Mouse (Mus musculus): ENCODE results near the gene Map3k12.

Gene Map3k12

DNA sequence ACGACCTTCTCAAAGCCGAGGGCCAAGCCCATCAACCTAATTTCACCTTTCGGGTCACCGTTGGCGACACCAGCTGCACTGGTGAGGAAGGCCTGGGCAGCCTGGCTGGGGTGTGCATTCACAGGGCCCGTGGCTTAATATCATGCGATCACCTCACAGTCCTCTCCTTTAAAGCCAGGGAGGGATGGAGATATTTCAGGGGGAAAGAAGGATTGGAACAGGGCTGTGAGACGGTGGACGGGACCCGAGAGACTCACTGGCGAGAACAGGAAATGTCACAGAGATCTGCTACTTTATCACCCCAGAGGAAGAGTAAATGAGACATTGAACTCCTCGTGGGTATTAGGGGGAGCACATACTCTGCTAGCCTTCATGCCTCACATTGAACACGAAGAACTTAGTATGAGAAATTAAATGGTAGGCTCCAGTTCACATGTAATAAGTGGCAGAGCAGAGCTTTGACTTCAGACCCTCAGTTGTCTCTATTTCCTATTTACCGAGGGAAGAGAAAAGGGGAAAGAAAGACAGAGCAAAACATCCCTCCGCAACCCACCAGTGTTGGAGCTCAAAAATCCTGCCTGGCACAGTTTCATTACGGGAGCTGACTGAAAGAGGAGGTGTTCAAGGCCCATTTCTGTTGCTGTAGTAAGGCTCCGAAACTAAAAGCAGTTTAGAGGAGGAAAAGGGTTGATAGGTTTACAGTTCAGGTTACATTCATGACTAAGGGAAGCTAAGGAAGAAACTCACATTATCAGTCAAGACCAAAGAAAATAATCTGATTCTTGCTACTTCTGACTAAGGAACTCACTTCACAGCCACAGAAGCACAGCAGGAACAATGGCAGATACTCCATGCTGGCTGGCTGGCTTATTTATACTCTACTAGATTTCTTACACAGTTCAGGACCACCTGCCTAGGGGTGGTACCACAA, 2.6 kb upstream of the Map3k12 start:
- DNase-seq: no peak

DNA sequence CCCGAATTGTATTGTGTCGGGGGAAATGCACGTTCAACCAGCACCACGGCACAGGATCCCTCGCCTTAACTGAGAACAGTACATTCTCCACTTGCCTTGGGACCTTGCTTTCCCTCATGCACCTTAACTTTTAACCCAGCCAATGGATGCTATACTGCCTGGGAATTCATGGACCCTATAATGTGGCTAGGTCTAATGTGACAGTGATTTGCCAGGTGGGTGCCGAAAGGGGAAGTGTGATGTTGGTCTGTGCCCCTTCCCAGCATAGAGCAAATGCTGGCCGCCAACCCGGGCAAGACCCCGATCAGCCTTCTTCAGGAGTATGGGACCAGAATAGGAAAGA, 2.0 kb upstream of the Map3k12 start:
- DNase-seq: no peak

- DNase-seq: peak; percentile 100
These were observed 1.4 kb upstream of the Map3k12 start, which contains the start of gene Tarbp2 for GRCm38 (mm10) chr15:102517976-102518858. TSS of gene Tarbp2 (plus strand) at chr15:102518192.

DNA sequence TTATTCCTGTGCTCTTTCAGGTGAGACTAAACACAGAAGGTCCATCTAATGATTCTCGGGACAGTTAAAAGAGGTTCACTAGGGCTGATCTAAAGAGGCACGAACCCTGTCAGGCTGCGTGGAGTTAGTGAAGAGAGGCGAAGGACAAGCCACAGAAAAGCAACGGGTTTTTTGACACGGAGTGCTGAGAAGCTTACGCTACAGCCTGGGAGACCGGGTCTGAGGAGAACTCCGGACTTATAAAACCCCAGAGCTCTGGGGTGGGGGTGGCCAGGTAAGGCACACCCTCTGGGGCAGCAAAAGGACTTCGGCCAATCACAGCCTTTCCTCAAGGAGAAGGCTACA, 739 bp upstream of the Map3k12 start:
- no peak for DNase-seq

DNA sequence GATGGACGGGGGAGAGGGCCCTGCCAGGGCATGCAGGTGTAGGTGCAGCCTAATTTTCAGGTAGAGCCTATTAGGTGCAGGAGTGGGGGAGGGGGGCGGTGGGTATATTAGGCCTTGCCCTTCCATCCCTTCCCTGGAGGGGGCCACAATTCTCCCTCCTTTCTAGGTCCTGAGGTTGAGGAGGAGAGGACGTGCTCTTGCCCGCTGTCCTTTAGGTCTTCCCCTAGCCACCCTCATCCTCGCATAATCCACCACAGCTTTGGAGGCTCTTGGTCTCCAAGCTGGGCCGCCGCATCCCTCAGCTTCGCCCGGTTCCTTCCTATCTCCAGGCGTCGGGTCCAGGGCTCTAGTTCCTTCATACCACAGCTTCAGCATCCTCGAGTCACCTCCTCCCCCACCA, 571 bp downstream of the Map3k12 start:
- DNase-seq: peak; percentile 50

DNA sequence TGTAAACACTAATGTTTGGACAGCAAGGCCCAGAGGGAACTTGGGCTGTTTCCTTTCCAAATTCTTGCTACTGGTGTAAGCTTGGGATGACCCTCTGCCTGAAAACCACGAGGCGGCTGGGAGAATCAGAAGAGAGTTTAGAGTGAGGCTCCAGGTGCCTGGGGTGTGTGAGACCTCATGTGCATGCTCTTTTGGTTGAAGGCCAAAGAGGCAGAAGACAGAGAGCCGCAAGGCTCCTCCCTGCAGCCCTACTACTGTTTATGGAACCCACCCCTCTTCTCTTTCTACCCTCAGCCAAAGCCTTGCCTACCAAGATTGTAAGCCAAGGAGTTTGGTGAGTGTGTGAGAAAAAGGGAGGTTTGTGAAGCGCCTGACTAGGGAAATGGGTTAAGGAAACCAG, 1.1 kb downstream of the Map3k12 start:
- no peak for DNase-seq

DNA sequence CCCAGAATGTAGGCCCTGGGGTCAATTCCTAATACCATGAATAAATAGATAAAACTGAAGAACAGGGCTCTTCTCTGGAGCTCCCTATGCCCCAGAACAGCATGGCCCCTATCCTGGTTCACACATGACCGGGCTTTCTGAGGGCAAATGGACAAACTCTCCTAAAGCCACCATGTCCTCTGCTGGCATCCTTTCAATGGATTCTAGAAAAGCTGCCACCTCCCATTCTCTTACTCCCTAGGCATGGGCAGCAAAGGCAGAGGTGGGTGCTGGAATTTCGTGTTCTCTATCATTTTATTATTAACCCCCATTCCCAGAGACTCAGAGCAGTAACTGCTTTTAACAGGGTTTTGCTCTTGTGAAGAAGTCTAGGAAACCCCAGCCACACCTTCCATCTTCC, 1.6 kb downstream of the Map3k12 start:
- DNase-seq: no peak

DNA sequence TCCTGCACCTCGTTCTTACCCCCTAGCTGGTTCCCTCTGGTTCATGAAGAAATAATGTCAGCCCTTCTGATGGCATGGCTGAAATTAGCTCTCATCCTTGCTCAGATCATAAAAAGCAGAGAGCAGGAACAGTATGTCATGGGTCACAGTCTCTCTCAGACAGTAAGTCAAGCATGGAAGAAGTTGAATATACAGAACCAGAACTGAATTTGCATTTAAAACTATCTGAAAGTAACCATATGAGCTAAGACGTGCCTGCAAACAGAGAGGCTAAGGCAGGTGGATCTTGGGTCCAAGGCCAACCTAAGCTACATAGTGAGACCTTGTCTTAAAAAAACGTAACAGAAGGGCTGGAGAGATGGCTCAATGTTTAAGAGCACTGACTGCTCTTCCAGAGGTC, 3.9 kb downstream of the Map3k12 start:
- no peak for DNase-seq

DNA sequence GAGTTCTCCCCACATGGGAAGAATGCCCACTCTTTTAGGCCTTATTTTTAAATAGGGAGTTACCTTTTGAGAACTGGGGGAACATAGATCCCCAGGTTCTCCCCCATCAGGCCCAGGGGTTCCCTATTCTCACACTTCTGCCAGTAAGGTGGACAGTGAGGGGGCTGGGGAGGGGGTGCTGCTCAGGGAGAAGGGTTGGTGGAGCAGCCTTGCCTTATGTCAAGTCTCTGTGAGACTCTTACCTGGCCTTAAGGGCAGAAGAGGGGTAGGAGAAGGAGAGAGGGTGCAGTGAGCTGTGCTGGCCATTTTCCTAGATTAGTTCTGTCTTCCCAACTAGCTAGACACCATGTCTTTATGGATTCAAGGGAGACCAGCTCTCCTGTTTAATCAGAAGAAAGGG, 4.4 kb downstream of the Map3k12 start:
- DNase-seq: no peak

DNA sequence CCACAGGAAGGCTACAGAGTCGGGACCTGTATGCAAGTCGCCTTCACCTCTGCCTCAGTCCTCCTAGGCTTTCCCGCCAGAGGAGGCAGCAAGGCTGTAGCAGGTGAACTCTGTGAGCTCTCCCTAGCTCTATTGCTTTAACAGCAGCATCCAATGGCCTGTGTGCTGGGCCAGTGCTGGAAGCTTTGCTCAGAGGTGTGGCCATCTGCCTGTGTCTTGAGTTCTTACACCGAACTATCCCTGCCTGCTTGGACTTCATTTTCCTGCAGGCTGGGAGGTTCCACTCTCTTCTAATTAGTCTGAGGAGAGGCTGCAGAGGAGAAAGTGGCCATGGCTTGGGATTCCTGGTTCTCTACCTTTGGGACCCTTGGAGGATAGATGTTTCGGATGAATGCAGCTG, 4.9 kb downstream of the Map3k12 start:
- no peak for DNase-seq

DNA sequence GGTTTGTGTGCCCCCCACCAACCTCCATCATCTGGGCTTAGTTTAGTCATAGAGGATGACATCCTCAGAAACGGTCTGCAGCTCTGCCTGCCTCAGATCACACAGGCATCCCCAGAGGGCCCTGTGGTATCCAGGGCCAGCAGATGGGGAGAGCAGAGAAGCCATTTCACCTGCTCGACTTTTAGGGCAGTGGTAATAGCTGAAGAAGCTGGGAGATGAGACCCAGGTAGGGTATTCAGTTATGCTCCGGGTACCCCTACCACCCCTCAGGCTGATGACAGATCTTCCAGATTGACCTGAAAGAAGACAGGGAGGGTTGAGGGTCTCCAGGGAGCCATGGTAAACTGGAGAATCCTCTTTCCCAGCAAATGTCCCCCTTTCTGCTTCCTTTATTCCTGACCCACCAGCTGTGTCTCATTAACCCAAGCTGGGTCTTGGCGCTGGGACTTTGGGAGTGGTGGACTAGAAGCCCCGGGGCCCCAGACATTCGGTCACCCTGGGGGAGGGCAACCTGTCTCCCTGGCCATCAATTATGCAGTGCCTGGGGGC, 5.5 kb downstream of the Map3k12 start:
- DNase-seq: no peak

DNA sequence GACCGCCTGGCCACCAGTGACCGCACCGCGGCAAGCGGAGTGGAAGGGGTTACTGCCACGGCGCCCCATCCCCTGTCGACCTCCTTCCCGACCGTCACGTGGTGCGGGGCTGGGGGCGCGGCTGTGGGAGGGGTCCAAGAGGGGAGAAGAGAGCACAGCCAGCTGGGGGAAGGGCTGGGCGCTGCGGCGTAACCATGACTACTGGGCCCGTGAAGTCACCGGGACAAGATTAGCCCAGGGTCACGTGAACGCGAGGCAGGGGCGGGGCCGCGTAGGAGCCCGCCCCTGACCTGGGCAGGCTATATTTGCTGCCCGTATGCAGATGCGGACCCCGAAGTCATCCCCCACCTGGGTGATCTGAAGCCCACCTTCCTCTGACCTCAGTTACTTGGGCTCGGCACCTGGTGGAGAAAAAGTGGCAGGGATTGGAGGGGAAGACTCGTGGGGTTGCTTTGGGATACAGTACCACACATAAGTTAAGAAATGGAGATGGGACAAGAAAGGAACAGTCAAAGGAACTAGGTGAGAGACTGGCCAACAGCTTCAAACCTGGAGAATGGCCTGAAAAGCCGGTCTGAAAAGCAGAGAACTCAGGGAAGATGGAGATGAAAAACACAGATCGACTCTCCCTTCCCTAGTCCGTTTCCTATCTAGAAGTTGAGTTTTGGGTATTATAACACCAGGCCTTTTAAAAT, 6.1 kb downstream of the Map3k12 start:
- peak; percentile 87 for DNase-seq

- no peak for DNase-seq
These were observed 6.8 kb downstream of the Map3k12 start for GRCm38 (mm10) chr15:102510110-102510509.

GRCm38 (mm10) chr15:102508336-102508735, 8.5 kb downstream of the Map3k12 start:
- no peak for DNase-seq

DNA sequence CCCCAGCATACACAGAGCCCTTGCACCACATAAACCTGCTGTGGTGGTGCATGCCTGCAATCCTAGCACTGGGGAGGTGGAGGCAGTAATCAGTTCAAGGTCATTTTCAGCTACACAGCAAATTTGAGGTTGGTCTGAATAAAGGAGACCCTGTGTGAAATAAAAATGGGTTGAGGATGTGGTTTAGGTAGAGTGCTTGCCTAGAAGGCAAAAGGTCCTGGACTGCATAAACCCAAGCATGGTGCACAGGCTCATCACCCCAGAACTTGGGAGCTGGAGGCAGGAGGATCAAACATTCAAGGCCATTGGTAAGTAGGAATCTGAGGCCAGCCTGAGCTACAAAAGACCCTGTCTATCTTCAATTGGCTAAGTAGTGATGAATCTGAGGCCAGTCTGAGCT, 9.3 kb downstream of the Map3k12 start:
- DNase-seq: no peak

GRCm38 (mm10) chr15:102506864-102507263, 10.0 kb downstream of the Map3k12 start:
- no peak for DNase-seq

DNA sequence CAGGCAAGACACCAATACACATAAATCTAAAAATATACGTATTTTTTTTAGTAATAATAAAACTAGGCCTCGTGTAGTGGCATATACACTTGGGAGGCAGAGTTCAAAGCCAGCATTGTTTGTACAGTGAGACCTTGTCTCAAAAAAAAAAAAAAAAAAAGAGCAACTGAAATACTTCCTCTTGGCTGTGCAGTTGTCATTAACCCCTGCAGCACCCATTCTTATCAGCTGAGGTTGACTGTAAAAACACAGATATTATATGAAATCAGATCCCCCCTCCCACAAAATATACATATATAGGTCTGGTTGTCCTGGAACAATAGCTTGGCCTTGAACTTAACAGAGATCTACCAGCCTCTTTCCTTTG, 10.4 kb downstream of the Map3k12 start:
- DNase-seq: no peak

- no peak for DNase-seq
These were observed 10.9 kb downstream of the Map3k12 start for GRCm38 (mm10) chr15:102505770-102506463.

GRCm38 (mm10) chr15:102505073-102505769, 11.6 kb downstream of the Map3k12 start:
- no peak for DNase-seq

- no peak for DNase-seq
These were observed 12.7 kb downstream of the Map3k12 start for GRCm38 (mm10) chr15:102503924-102504782.

DNA sequence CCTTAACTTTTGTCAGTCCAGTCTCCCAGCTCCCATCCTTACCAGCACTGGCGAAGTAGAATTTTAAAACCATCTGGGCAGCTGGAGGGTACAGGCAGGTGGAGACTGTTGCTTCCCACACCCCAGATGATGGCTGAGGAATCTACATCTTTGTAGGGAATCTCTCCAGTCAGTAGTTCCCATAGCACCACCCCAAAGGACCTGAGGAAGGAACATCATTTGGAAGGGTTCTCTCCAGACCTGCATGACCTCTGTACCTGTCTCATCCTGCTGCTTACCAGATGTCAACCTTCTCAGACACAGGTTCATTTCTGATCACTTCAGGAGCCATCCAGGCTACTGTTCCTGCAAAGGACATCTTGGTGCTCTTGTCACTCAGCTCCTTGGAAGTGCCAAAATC, 13.4 kb downstream of the Map3k12 start, which contains the start of gene Gm10337:
Gm10337 (plus strand) TSS at position 276 of the 400 bp plus-strand sequence.
- no peak for DNase-seq
